Mouse (Mus musculus): Measurements from ENCODE around the gene Dgkg. TPM values are rescaled to one million over a fixed set of nuclear protein-coding genes. Genes with fewer than 3 reads are reported as not detected.
A peak's percentile ranks its signal among the peaks of the same experiment; 100 is the strongest.

The Dgkg gene
- polyA plus RNA-seq, 1 experiment = 44.3 TPM

DNA sequence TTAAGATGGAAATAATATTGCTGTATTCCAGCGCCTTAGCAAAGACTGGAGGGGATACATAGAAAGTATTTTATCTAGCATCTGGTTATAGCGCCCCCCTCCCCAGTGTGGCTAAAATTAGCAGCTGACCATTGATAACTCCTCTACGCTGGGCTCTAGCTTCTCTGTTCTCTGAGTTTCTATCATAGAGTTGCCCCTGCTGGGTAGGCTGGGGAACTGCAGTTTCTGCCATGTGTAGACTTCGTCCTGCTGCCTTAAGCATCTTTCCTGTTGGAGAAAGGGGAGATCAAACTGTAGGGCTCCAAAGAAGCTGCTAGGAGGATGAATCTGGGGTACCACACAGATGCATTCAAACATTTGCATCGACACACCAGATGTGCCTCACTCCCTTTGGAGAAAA, 76.9 kb downstream of the Dgkg start:
- Histone ChIP-seq H3K4me1 (ENCODE audit: control insufficient read depth, insufficient read depth, low read length) (no peaks in the 10 kb centered on the region; the same call in none of the 2 replicates), H3K27me3 (ENCODE audit: control insufficient read depth, insufficient read depth, low read length) (no peaks in the 10 kb centered on the region), H3K4me3 (replicated peaks; ENCODE audit: insufficient read depth, low read depth, low read length) (no peak overlapping the region), H3K27ac (ENCODE audit: insufficient read depth, low read length) (no peak overlapping the region)
- 64% methylated on average over 5 of the region's 5 CpGs for WGBS
- DNase-seq = peak in 1 of 2 experiments; percentile 6
- no peak for TF ChIP-seq POLR2A (IDR thresholded peaks at IDR 0.05; ENCODE audit: borderline replicate concordance, insufficient read depth, low read length)
- 0 out of 2 replicates have a peak, but pooled peaks have one; percentile 32 for TF ChIP-seq CTCF (IDR thresholded peaks at IDR 0.05; ENCODE audit: borderline replicate concordance, insufficient read depth, low read depth, low read length)

DNA sequence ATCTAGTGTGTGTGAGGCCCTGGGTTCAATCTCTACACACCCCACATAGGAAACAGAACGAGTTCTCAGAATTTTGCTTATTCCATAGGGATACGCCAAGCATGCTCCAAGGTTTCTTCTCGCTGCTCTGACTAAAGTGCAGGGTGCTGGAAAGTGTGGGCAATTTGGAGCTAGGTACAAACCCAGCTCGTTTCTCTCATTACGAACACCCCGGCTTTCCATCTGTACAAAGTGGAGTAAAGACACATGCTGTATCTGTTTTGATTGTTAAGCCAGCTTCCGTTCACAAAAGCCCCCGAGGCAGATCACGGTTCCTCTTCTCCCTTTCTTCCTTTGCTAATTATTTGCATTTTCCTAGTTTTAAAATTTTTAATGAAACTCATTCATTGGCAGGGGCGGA, 78.1 kb downstream of the Dgkg start:
- H3K27me3 ChIP-seq (ENCODE audit: control insufficient read depth, insufficient read depth, low read length) = no peaks in the 10 kb centered on the region
- TF ChIP-seq POLR2A (IDR thresholded peaks at IDR 0.05; ENCODE audit: borderline replicate concordance, insufficient read depth, low read length) = no peak
- no peak for TF ChIP-seq CTCF (IDR thresholded peaks at IDR 0.05; ENCODE audit: borderline replicate concordance, insufficient read depth, low read depth, low read length)
- no peak for DNase-seq
- H3K27ac ChIP-seq (ENCODE audit: insufficient read depth, low read length) = no peak overlapping the region
- WGBS = 90% methylated on average over 10 of the region's 10 CpGs
- no peak overlapping the region for H3K4me3 ChIP-seq (replicated peaks; ENCODE audit: insufficient read depth, low read depth, low read length)
- H3K4me1 ChIP-seq (ENCODE audit: control insufficient read depth, insufficient read depth, low read length) = no peaks in the 10 kb centered on the region; the same call in none of the 2 replicates

DNA sequence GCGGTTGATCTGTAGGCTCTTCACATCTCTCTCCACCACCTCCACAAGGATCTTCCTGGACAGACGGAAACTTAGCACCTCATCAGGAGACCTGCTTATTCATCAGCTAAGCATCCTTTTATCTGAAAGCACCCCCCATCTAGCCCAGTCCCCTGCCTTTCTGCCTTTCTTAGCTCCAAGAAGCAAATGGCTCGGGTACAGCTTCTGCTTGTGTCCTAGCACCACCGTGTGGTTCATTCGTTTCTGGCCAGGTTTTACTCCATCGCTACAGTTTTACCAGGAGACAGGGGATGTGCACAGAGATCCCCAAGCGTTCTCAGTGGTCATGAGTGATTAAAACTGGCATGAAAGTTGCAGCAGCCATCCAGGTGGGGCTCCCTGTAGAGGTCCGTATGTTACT, 79.4 kb downstream of the Dgkg start:
- 47% methylated on average over 8 of the region's 8 CpGs for WGBS
- TF ChIP-seq POLR2A (IDR thresholded peaks at IDR 0.05; ENCODE audit: borderline replicate concordance, insufficient read depth, low read length) = no peak
- no peak for TF ChIP-seq CTCF (IDR thresholded peaks at IDR 0.05; ENCODE audit: borderline replicate concordance, insufficient read depth, low read depth, low read length)
- Histone ChIP-seq H3K27me3 (ENCODE audit: control insufficient read depth, insufficient read depth, low read length) (no peaks in the 10 kb centered on the region), H3K27ac (ENCODE audit: insufficient read depth, low read length) (no peak overlapping the region), H3K4me1 (ENCODE audit: control insufficient read depth, insufficient read depth, low read length) (no peaks in the 10 kb centered on the region; the same call in none of the 2 replicates), H3K4me3 (replicated peaks; ENCODE audit: insufficient read depth, low read depth, low read length) (no peak overlapping the region)
- peak in 1 of 2 experiments; percentile 9 for DNase-seq

DNA sequence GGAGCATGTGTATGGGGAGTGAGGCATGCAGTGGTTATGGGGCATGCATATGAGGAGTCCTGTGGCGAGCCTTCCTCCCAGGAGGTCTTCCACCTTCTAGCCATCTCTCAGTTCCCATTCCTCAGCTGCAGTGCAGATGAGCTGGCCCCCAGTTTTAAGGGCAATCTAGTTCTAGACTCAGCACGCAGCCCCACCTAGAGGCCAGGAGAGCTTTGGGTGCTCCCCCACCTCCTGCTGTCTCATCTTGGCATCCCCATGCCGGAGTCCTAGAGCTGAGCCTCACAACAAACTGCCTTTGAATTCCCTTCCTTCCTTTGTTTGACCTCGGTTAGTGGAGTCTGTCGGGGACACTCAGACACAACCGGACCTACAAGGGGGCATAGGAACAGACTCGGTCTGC, 82.9 kb downstream of the Dgkg start:
- H3K4me1 ChIP-seq (ENCODE audit: control insufficient read depth, insufficient read depth, low read length) = no peaks in the 10 kb centered on the region
- H3K4me3 ChIP-seq (replicated peaks; ENCODE audit: insufficient read depth, low read depth, low read length) = no peak overlapping the region
- no peak for TF ChIP-seq CTCF (IDR thresholded peaks at IDR 0.05; ENCODE audit: borderline replicate concordance, insufficient read depth, low read depth, low read length)
- no peak for TF ChIP-seq POLR2A (IDR thresholded peaks at IDR 0.05; ENCODE audit: borderline replicate concordance, insufficient read depth, low read length)
- no peaks in the 10 kb centered on the region for H3K27me3 ChIP-seq (ENCODE audit: control insufficient read depth, insufficient read depth, low read length)
- WGBS = 71% methylated on average over 7 of the region's 7 CpGs
- H3K27ac ChIP-seq (ENCODE audit: insufficient read depth, low read length) = no peak overlapping the region
- DNase-seq = no peak

DNA sequence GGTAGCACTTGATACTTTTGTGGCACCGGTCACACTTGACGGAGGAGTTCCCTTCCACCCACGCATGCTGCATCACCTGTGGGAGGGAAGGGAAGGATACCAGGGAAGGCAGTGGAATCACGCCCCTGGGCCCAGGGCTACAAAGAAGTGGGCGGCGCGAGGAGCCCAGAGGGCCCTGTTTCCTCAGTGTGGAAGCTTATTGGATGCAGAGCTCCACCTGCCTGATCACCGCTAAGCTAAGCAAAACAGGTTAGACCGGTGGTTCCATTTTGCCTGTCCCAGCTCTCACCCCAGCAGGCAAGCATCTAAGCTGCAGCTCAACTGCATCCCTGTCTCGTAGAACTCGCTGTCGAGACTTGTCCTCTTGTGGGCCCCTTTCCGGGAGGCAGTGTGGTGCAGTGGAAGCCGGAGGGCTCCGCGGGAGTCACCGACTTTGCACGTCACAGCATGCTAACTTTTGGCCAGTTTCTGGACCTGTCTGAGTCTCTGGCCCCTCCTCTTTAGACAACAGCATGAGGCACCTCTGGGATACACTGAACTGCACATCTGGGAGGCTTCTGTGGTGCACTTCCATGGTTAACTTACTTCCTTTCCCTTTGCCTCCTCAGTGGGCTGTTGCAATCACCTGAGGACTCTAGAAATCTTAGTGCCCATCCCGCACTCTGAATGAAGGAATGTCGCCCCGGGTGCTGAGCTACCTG, 84.2 kb downstream of the Dgkg start:
- WGBS = 55% methylated on average over 21 of the region's 21 CpGs
- Histone ChIP-seq H3K27ac (ENCODE audit: insufficient read depth, low read length) (no peak overlapping the region), H3K4me3 (replicated peaks; ENCODE audit: insufficient read depth, low read depth, low read length) (no peak overlapping the region), H3K4me1 (ENCODE audit: control insufficient read depth, insufficient read depth, low read length) (no peaks in the 10 kb centered on the region), H3K27me3 (ENCODE audit: control insufficient read depth, insufficient read depth, low read length) (no peaks in the 10 kb centered on the region)
- peak in 1 of 2 experiments; percentile 8 for DNase-seq
- TF ChIP-seq POLR2A (IDR thresholded peaks at IDR 0.05; ENCODE audit: borderline replicate concordance, insufficient read depth, low read length) = no peak
- no peak for TF ChIP-seq CTCF (IDR thresholded peaks at IDR 0.05; ENCODE audit: borderline replicate concordance, insufficient read depth, low read depth, low read length)

DNA sequence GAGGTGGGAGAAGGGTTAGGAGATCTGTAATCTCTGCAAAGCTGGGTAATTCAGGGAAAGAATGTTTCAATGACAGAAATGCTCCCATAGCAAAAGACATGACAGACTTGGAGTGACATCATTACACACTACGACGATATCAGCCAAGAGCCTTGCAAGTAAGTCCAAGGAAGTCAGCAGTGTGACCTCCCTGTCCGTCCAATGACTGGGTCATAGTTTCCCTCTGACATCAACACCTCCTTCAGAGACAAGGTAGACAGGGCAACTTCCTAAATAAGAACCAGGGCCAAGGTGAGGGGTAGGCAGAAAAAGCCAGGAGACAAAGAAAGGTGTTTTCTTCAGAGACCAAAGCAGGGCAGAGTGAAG, 92.1 kb downstream of the Dgkg start:
- Histone ChIP-seq H3K4me3 (replicated peaks; ENCODE audit: insufficient read depth, low read depth, low read length) (no peak overlapping the region), H3K27me3 (ENCODE audit: control insufficient read depth, insufficient read depth, low read length) (no peaks in the 10 kb centered on the region), H3K27ac (ENCODE audit: insufficient read depth, low read length) (no peak overlapping the region), H3K4me1 (ENCODE audit: control insufficient read depth, insufficient read depth, low read length) (peaks cover 4% of the 10 kb centered on the region; the same call in 1 of the 2 replicates)
- 46% methylated on average over 3 of the region's 3 CpGs for WGBS
- TF ChIP-seq CTCF (IDR thresholded peaks at IDR 0.05; ENCODE audit: borderline replicate concordance, insufficient read depth, low read depth, low read length) (no peak), POLR2A (IDR thresholded peaks at IDR 0.05; ENCODE audit: borderline replicate concordance, insufficient read depth, low read length) (no peak)
- DNase-seq = no peak

DNA sequence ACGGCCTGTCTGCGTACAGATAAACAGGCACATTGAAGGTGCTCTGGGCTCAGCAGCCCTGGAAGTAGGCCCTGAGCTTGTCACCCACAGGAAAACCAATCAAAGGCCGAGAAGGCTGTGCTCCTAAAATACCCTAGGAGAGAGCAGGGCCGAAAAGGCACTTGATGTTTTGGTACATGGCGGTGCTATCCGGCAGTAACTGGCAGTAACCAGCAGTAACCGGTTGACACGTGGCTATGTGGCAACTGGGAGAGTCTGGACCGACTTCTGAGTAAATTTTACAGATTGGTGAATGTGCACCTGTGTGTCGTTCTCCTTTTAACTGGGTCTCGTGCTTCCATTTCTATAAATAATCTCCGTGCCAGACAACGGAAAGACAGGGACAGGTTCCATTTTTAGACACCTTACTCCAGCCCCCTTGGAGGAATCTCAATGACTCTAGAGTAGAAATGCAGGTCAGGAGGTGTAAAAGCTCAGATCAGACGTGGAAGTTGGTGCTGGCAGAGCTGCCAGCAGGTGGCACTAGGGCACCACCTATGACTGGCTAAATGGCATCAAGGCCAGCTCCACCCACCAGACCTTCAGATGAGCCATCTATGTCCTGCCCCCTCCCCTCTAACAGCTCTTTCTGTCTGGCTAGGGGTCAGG, 92.6 kb downstream of the Dgkg start:
- Histone ChIP-seq H3K27me3 (ENCODE audit: control insufficient read depth, insufficient read depth, low read length) (no peaks in the 10 kb centered on the region), H3K4me3 (replicated peaks; ENCODE audit: insufficient read depth, low read depth, low read length) (no peak overlapping the region), H3K27ac (ENCODE audit: insufficient read depth, low read length) (no peak overlapping the region), H3K4me1 (ENCODE audit: control insufficient read depth, insufficient read depth, low read length) (peaks cover 4% of the 10 kb centered on the region; the same call in 1 of the 2 replicates)
- WGBS = 32% methylated on average over 14 of the region's 14 CpGs
- TF ChIP-seq CTCF (IDR thresholded peaks at IDR 0.05; ENCODE audit: borderline replicate concordance, insufficient read depth, low read depth, low read length) (peak; percentile 96), POLR2A (IDR thresholded peaks at IDR 0.05; ENCODE audit: borderline replicate concordance, insufficient read depth, low read length) (no peak)
- peak; percentile 74 to 80 for DNase-seq

DNA sequence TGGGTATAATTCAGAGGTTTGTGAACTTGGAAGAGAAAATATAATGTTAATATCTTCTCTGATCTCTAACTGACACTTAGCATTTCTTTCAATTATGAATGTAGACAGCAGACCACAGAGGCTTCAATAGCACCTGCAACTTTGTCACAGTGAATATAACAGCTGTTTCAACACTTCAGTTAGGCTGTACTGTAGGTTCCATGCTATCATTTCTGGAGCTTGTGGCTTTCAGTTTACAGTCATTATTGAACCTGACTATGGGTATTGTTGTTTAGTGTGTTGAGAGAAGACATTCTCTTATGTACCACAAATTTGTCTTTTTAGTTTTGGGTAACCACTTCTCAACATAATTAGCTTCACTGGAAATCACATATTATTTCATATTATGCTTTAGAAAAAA, 93.4 kb downstream of the Dgkg start:
- H3K4me1 ChIP-seq (ENCODE audit: control insufficient read depth, insufficient read depth, low read length) = peaks cover 4% of the 10 kb centered on the region; the same call in 1 of the 2 replicates
- no peak overlapping the region for H3K4me3 ChIP-seq (replicated peaks; ENCODE audit: insufficient read depth, low read depth, low read length)
- DNase-seq = no peak
- no peaks in the 10 kb centered on the region for H3K27me3 ChIP-seq (ENCODE audit: control insufficient read depth, insufficient read depth, low read length)
- TF ChIP-seq CTCF (IDR thresholded peaks at IDR 0.05; ENCODE audit: borderline replicate concordance, insufficient read depth, low read depth, low read length) = no peak
- TF ChIP-seq POLR2A (IDR thresholded peaks at IDR 0.05; ENCODE audit: borderline replicate concordance, insufficient read depth, low read length) = no peak
- H3K27ac ChIP-seq (ENCODE audit: insufficient read depth, low read length) = no peak overlapping the region

All from cerebellum, adult 2 months (tissue).